Mouse (Mus musculus) B cell, adult 2 months (primary cell): ENCODE data around the gene Dtx4.
"Not testable (repeated sequence)": the region's sequence is repeated elsewhere in the genome, so short reads cannot be mapped to it uniquely, and the experiment has no call there.

ENCODE experiments used
- DNase-seq, 2 experiments: peaks; one replicate each; pipeline ENCODE4 v3.0.0; 2022

The Dtx4 gene

DNA sequence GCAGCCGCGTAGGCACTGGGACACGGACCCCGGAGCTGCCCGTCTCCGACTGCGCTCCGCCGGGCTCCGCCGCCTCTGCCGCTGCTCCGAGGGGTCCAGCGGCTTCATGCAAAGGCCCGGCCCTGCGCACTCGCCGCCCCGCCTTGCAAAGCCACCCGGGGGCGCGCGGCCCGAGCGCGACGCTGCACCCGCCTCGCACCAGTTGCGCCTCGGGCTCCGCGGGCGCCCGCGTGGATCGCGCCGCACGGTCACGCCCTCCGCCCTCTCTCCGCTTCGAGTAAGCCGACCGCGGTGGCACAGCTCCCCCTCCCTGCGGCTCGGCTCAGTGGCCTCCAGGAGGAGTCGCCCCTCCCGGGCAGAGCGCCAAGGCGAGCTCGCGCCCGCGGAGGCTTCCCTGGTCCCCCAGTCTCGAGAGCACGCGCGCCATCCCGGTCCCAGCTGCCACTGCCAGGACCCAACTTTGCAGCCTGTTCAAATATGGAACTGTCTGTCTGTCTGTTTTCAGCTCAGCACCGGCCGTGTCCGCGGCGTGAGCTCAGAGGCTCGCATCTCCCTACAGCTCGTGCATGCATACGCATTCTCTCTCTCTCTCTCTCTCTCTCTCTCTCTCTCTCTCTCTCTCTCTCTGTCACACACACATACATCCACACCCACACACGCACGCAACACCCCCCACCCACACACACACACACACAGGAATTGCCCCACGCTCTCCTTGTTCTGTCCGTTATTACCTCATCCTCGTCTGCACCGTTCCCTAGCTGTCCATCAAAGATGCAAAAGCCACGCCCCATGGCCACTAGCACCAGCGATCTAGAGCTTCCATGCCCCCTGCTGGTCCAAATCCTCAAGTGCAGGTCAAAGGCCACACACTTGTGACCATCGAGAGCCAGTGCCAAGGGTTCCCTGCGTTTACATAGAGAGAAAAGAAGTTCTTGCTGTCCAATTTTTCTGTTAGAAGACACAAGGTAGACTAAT is at the start of gene Dtx4:
Gene Dtx4, minus strand, starts transcription at position 85 of the 978 bp plus-strand sequence.
- peak; percentile 94 to 96 for DNase-seq

DNA sequence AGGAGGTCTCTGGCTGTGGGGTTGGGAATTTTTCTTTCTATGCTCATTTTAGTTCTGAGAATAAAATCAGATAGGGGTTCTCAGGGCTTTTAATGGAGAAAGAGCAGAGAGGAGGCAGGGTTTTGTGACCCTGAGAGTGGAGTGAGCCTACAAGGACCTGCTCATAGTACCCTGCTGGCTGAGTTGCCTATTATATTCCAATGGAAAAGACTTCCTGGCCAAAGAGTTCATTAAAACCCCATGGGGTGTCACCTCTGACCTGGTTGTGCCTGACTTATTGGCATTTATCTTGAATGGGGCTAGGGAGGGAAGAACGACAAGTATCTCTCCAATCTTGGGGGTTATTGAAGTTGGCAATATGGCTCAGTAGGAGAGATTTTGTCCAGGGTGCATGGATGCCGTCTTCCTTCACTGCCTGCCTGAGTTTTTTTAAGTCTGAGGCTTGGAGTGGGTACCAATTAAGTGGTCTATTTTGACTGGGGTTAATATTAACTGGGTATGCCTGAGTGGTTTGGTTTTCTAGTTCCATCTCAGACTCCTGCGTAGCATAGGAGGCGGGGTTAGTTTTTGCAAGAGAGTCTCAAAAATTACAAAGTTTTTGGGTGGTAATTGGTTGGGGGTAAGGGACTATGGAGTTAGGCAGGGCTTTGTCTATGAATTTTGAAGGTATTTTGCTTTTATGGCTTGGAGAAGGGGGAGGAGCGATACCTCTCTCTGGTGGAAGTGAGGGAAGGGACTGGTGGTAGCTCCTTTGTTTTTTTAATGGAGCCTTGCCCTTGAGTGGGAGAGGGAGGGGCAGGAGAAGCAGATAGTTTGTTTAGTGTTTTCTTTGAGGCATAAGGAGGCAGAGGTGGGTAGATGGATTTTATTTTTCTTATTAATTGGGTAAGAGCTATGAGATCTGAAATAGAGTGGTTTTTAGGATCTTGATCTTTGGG is 49.0 kb upstream of the Dtx4 start:
- no peak for DNase-seq

DNA sequence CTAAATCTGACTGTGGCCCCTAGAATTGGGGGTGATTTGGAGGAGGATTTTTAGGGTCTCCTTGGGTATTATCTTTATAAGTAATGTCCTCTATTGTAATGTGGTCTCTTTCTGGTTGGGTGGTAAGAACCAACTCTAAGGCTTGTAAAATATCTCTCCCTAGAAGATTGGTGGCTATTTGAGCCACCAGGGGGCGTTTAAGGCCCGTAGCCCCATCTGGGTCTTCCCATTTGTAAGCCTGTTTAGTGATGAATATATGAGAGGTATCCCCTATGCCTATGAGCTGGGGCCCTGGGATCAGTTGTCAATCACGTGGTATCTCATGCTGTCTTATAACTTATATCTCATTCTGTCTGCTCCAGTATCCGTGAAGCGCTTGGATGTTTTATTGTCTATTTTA is 47.9 kb upstream of the Dtx4 start:
- DNase-seq: peak; percentile 74

GRCm38 (mm10) chr19:12545440-12545839 is 44.2 kb upstream of the Dtx4 start, which contains the start of gene Fam111a:
Gene Fam111a (plus strand): TSS chr19:12545740.
- not testable (repeated sequence) for DNase-seq

- DNase-seq: peak in 1 of 2 experiments; percentile 52
Observed at GRCm38 (mm10) chr19:12541644-12542043, 40.4 kb upstream of the Dtx4 start.

DNA sequence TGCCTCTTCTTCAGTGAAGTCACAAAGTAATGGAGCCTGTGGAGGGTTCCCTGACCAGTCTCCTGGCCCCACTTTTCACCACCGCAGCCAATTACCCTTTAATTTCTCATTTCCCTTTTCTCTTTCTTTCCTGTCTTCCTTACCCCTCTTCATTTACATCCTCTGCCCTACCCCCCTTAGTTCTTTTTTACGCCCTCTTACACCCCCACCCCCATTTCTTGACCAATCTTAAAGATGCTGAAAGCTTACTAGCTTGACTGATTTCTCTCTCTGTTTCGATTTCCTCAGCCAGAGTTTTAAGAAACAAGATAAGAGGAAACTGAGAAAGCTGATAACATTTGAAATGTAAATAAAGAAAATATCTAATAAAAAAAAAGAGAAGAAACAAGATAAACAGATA is 39.5 kb upstream of the Dtx4 start:
- DNase-seq: no peak

- no peak for DNase-seq
Observed at GRCm38 (mm10) chr19:12539975-12540374, 38.7 kb upstream of the Dtx4 start.

DNA sequence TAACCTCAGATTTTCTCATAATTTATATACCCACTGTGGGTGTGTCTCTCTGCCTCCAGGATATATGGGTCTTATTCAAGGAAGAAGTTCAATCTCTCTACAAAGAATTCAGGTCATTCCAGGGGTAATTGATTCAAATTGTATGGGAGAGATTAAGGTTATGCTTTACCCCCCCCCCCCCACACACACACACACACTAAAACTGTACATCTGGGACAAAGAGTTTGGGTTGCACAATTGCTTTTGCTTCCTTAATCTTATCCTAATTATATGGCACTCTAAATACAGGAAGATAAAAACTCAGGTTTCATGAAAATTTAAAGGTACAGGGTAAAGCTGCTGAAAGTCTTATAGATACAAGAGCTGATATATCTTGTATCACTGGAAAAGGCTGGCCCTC is 35.9 kb upstream of the Dtx4 start:
- no peak for DNase-seq

- no peak for DNase-seq
Observed at GRCm38 (mm10) chr19:12523377-12523776, 22.1 kb upstream of the Dtx4 start.

DNA sequence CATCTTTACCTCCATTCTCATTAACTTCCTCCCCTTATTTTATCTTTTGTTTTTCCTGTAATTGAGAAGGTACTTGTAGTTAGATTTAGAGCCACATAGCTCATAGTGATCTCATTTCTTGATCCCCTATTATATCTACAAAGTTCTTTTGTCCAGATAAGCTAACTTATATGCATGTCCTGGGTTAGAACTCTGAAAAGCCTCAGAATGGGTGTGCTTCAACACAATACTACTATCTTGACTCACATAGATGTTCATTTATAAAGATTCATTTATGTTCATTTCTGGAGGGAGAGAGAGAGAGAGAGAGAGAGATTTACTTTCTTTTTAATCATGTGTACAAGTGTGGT is 17.3 kb upstream of the Dtx4 start:
- DNase-seq: no peak

DNA sequence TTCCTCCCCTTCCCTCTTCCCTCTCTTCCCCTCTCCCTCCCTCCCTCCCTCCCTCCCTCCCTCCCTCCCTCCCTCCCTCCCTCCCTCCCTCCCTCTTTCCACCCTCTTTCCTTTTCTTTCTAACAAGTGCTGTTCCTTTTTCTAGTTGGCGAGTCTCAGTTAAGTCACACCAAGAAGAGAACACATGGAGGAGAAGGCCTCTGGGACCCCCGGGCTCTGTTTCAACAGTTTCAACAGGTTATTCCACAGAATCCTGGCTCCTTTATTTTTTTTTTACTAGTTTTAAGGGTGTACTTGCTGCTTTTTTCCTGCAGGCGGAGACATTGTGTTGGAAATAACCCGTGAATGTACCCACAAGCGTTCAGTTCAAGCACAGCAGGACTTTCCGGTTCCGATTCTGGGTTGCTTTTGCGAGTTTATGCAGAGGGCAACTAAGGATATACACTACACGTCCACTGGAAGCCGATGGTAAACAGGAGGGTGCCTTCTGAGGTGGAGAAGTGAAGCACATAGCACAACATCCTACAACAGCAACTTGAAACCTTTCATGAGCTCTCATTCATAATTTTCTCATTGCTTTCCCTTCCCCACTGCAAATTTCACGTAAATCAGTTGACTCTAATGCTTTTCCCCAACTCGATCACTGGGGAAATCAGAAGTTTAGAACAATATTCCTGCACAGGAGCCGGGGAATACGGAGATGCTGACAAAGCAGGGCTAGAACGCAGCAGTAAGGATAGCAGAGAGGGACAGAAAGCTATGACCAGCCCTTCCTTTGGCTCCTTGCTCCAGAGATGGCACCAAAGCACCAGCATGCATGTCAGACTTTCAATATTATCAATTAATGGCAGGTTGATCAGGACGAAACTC is 16.7 kb upstream of the Dtx4 start:
- DNase-seq: peak; percentile 64 to 66

DNA sequence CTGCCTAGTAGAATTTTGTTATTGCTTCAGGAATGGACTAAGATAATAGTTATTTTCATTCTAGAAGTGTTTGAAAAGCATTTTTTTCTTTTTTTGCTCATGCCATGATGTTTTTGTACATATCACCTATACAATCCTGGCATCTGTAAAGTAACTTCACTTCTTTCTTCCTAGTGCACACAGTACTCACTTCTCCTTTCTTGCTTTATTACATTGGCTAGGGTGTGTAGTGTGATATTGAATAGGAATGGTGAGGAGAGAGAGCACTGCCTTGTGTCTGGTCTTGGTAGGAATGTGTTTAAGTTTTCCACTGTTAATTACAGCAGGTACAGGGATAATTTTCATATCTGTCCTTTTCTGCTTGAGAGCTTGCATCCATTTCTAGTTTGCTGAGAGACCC is 13.4 kb upstream of the Dtx4 start:
- DNase-seq: no peak

GRCm38 (mm10) chr19:12502756-12503155 is 1.5 kb upstream of the Dtx4 start:
- DNase-seq: no peak

DNA sequence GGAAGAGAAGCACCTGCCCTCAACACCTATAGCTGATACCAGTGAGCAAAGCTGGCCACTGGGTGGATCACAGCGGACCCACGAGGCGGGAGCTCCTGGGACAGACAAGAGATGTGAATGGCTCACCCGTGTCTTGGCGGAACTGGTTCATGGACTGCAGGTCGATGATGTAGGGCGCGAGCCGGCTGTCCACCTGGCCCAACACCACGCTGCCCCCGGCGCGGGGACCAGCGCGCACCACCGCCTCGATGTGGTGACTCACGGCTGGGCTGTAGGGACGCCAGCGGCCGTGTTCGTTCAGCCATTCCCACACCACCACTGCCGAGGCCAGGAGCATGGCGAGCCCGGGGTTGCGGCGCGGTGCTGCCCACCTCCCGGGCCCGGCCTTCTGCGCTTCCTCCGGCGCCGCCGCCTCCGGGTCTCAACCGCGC is 358 bp downstream of the Dtx4 start:
- peak; percentile 39 to 47 for DNase-seq

- no peak for DNase-seq
Observed at GRCm38 (mm10) chr19:12500124-12500523, 1.1 kb downstream of the Dtx4 start.

DNA sequence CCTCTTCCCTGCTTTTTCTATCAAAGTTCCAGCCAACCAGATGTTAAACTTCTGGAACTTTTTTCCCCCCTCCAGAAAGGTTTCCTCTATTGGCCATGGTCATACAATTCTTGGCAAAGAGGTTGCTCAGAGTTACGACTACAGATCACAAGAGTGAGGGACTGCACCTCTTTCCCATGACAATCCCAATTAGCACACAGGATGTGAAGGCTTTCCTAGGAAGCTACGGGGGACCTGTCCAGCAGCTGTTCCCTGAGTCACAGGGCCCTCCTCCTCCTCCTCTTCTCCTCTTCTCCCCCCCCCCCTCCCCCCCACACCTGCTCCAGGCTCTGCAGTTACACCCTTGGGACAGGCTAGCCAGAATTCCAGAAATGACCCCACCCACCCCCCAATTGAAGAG is 1.8 kb downstream of the Dtx4 start:
- DNase-seq: no peak

DNA sequence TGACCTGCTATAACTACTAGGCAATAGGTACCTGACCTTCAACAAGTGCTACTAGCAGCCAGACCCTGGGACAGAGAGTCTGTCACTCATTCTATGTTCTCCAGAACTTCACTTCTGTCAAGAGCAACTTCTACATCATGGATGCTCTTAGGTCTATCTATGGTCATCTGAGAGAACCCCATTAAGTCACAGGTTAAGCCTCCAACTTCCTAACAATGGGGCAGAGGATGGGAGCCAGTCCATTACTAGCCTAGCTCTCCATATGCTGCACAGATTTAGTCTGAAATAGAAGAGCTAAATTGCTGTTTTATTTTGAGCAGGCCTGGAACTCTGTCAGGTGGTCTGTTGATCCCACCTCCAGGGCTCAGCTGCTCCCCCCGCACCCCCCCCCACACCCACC is 2.3 kb downstream of the Dtx4 start:
- DNase-seq: no peak

- no peak for DNase-seq
Observed at GRCm38 (mm10) chr19:12498321-12498720, 2.9 kb downstream of the Dtx4 start.

- DNase-seq: no peak
Observed at GRCm38 (mm10) chr19:12497909-12498308, 3.3 kb downstream of the Dtx4 start.

DNA sequence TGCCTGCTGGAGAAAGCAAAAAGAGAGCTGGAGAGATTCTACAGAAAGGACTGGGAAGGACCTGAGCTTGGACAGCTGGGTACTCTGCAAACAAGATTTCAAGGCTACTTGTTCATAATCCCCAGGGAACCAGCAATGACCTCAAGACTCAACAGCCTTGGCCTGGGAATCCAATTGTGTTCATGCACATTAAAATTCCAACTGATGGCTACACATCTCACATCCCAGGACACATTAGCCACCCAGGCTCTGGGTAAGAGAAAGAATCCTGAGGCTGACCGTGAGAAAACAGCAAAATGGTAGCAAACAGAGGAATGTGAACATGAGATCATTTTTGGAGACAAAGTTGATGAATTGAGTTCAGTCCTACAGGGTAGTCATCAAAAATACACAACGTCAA is 5.0 kb downstream of the Dtx4 start:
- DNase-seq: no peak

- no peak for DNase-seq
Observed at GRCm38 (mm10) chr19:12494972-12495535, 6.2 kb downstream of the Dtx4 start.

GRCm38 (mm10) chr19:12494187-12494458 is 7.1 kb downstream of the Dtx4 start:
- no peak for DNase-seq
